Mouse (Mus musculus) heart, embryonic 13.5 days (tissue): ENCODE measurements at regions not wholly inside any gene's neighbourhood (a gene's known extent, or its start where the extent isn't known, plus 50 kb on each side); places are given as distances from the start of the nearest gene placed in this dataset.
"Not testable (repeated sequence)": the region's sequence is repeated elsewhere in the genome, so short reads cannot be mapped to it uniquely, and the experiment has no call there.

ENCODE experiments used
- ATAC-seq: fragments of 200-750 bp; cut with Nextera tagmentation; 2 replicates; pipeline ENCODE4 v1.8.0; 2017; ENCODE audit warnings: moderate TSS enrichment; ENCODE audit not compliant: insufficient number of reproducible peaks, low FRiP score, low TSS enrichment; ENCODE audit errors: extremely low read depth
- H3K27ac ChIP-seq: fragments of 300-500 bp; sonication (generic); replicated peaks from 2 replicates; pipeline ENCODE4 v1.5.1; 2015; ENCODE audit warnings: moderate library complexity, mild to moderate bottlenecking, inconsistent platforms
- H3K27me3 ChIP-seq: fragments of 300-500 bp; sonication (generic); replicated peaks from 2 replicates; pipeline ENCODE4 v1.6.1; 2015; ENCODE audit warnings: mild to moderate bottlenecking, inconsistent platforms
- H3K36me3 ChIP-seq: fragments of 300-500 bp; sonication (generic); 2 replicates; pipeline ENCODE4 v1.6.1; 2015; ENCODE audit warnings: mild to moderate bottlenecking, inconsistent platforms
- H3K4me1 ChIP-seq: fragments of 300-500 bp; sonication (generic); 2 replicates; pipeline ENCODE4 v1.6.1; 2015; ENCODE audit warnings: inconsistent platforms
- H3K4me2 ChIP-seq: fragments of 300-500 bp; sonication (generic); 2 replicates; pipeline ENCODE4 v1.6.1; 2015; ENCODE audit warnings: inconsistent platforms, mild to moderate bottlenecking, moderate library complexity
- H3K4me3 ChIP-seq: fragments of 300-500 bp; sonication (generic); 2 replicates; pipeline ENCODE4 v1.5.1; 2015; ENCODE audit warnings: moderate library complexity, mild to moderate bottlenecking, inconsistent platforms
- H3K9ac ChIP-seq: fragments of 300-500 bp; sonication (generic); 2 replicates; pipeline ENCODE4 v1.6.1; 2015; ENCODE audit warnings: inconsistent platforms, mild to moderate bottlenecking, moderate library complexity
- H3K9me3 ChIP-seq: fragments of 300-500 bp; sonication (generic); 2 replicates; pipeline ENCODE4 v1.6.1; 2016; ENCODE audit warnings: inconsistent platforms
- WGBS: fragments of 180-500 bp; shearing (Covaris S2); methylation state at CpG from one replicate; pipeline ENCODE4 v1.1.7; 2015; ENCODE audit warnings: mixed read lengths; 5-methylcytosine and 5-hydroxymethylcytosine counted together

DNA sequence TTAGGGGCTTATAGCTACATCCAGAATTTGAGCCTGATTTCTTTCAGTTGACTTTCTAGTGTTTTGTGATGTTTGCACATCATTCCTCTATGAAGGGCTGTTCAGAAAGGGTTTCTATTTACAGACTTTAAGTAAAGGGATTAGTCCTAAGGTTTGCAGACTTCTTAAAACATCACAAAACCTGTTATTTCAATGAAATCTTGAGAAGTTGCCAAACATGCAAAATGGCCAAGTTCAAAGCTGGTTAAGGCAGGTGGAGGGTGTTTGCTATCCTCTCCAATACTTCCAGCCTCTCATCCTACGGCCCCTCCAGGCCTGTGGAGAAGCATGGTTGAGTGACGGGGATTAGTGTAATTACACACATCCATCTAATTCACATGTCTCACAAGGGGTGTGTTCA is 136.6 kb downstream of the Phlda1 start:
- Histone ChIP-seq H3K9ac (no peak overlapping the region), H3K27me3 (no peaks in the 10 kb centered on the region), H3K4me2 (no peak overlapping the region), H3K4me1 (no peaks in the 10 kb centered on the region), H3K4me3 (no peak overlapping the region), H3K36me3 (no peaks in the 10 kb centered on the region), H3K9me3 (no peaks in the 10 kb centered on the region), H3K27ac (no peak overlapping the region)
- WGBS = 79% methylated on average over 2 of the region's 2 CpGs
- no peak for ATAC-seq

DNA sequence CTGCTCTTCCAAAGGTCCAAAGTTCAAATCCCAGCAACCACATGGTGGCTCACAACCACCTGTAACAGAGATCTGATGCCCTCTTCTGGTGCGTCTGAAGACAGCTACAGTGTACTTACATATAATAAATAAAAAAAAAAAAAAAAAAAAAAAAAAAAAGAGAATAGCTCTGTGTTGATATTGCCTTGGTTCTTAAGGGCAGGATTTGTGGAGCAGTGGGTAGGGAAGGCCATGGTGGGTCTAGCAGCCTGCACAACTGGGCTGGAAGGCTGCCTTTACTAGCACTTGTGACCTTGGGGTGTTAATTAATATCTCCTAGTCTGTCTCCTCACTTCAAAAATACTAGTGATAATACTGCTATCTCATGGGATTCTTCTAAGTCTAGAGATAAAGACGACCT is 147.7 kb downstream of the Phlda1 start:
- H3K27ac ChIP-seq, H3K4me3 ChIP-seq, ATAC-seq, H3K4me2 ChIP-seq, H3K27me3 ChIP-seq, H3K9me3 ChIP-seq, H3K9ac ChIP-seq, H3K4me1 ChIP-seq, H3K36me3 ChIP-seq: not testable (repeated sequence)
- WGBS = 29% methylated on average over 2 of the region's 2 CpGs

DNA sequence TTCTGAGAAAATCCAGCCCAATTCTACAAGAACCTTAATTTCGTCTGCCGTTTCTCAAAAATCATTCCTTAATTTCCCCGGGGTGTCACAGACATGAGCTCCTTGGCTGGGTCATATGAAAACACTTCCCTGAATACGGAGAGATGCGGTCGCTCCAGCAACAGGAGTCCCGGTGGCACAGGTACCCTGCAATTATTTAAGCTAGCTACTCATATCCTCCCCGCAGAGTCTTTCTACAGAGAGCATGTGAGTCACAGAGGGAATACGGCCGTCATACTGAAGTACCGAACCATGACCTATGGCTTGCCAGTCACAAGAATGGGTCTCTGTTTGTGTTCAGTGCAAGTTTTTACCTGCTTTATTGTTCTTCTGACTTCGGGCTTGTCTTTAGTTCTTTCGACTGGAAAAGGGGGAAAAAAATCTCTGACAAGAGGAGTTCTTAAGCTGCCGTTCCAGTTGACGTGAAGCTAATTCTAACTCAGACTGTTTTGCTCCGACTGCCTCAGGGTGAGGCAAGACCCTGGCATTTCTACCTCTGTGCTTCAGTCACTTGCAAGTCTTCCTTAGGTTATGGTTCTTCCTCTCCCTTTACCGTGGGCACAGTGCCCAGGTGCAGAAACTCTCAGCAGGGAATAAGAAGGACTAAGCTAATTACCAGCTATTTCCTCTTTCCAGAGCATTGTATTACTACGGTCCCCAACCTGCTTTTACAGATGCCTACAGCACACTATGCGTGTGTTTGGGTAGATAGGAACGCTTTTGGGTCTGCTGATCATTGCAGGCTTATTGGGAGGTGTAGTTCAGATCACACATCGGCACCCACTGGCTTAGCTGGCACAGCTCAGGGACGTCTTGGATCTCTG is 148.5 kb downstream of the Phlda1 start:
- Histone ChIP-seq H3K4me2 (no peak overlapping the region), H3K9ac (no peak overlapping the region), H3K4me3 (no peak overlapping the region), H3K9me3 (no peaks in the 10 kb centered on the region), H3K36me3 (no peaks in the 10 kb centered on the region), H3K27me3 (no peaks in the 10 kb centered on the region), H3K27ac (no peak overlapping the region), H3K4me1 (no peaks in the 10 kb centered on the region)
- WGBS = 79% methylated on average over 22 of the region's 22 CpGs
- ATAC-seq = no peak

DNA sequence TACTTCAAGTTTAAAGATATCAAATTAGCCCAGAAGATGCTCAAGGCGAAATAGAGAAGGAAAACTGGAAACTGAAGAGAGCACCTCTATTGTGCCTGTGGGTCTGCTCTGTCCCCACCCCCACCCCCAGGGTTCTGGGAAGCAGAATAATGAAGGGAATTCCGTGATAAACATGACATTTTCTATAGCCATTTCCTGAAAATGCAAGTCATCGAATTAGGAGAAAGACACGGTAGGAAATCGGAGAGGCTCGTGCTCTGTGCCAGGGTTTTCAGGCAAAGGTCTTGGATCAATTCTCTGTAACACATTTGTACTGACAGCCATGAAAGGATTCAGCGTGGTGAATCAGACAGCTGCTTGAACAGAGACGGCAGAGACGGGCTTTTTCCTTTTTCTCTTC is 152.7 kb downstream of the Phlda1 start:
- Histone ChIP-seq H3K9ac (no peak overlapping the region), H3K27ac (no peak overlapping the region), H3K4me3 (no peak overlapping the region), H3K27me3 (no peaks in the 10 kb centered on the region), H3K36me3 (no peaks in the 10 kb centered on the region), H3K9me3 (no peaks in the 10 kb centered on the region), H3K4me2 (no peak overlapping the region), H3K4me1 (no peaks in the 10 kb centered on the region)
- 59% methylated on average over 9 of the region's 9 CpGs for WGBS
- no peak for ATAC-seq

GRCm38 (mm10) chr10:111662665-111663064 is 156.6 kb downstream of the Phlda1 start:
- H3K9me3 ChIP-seq = no peaks in the 10 kb centered on the region
- no peak overlapping the region for H3K4me3 ChIP-seq
- no peak overlapping the region for H3K4me2 ChIP-seq
- no peak for ATAC-seq
- WGBS = 67% methylated on average over 1 of the region's 1 CpGs
- H3K9ac ChIP-seq = no peak overlapping the region
- no peak overlapping the region for H3K27ac ChIP-seq
- no peaks in the 10 kb centered on the region for H3K36me3 ChIP-seq
- no peaks in the 10 kb centered on the region for H3K27me3 ChIP-seq
- H3K4me1 ChIP-seq = peaks cover 8% of the 10 kb centered on the region

- ATAC-seq = no peak
- Histone ChIP-seq H3K27ac (no peak overlapping the region), H3K9me3 (no peaks in the 10 kb centered on the region), H3K9ac (no peak overlapping the region), H3K4me1 (peaks cover 26% of the 10 kb centered on the region), H3K4me2 (no peak overlapping the region), H3K4me3 (no peak overlapping the region), H3K27me3 (no peaks in the 10 kb centered on the region), H3K36me3 (no peaks in the 10 kb centered on the region)
- 81% methylated on average over 14 of the region's 14 CpGs for WGBS
Measured at GRCm38 (mm10) chr10:111665834-111666233, 159.7 kb downstream of the Phlda1 start.

- H3K4me1 ChIP-seq = peaks cover 26% of the 10 kb centered on the region
- no peaks in the 10 kb centered on the region for H3K9me3 ChIP-seq
- no peak for ATAC-seq
- WGBS = 41% methylated on average over 13 of the region's 13 CpGs
- no peaks in the 10 kb centered on the region for H3K36me3 ChIP-seq
- H3K27me3 ChIP-seq = no peaks in the 10 kb centered on the region
- H3K9ac ChIP-seq = 0 out of 2 replicates have a peak overlapping the region, but pooled peaks have one; percentile 38
- H3K27ac ChIP-seq = no peak overlapping the region
- no peak overlapping the region for H3K4me3 ChIP-seq
- H3K4me2 ChIP-seq = peak overlapping the region; percentile 34
Measured at GRCm38 (mm10) chr10:111666963-111667362, 160.9 kb downstream of the Phlda1 start.

- Histone ChIP-seq H3K4me3 (no peak overlapping the region), H3K4me2 (no peak overlapping the region), H3K36me3 (no peaks in the 10 kb centered on the region), H3K4me1 (peaks cover 40% of the 10 kb centered on the region), H3K9me3 (no peaks in the 10 kb centered on the region), H3K27me3 (no peaks in the 10 kb centered on the region), H3K27ac (no peak overlapping the region), H3K9ac (no peak overlapping the region)
- WGBS = 67% methylated on average over 1 of the region's 1 CpGs
- no peak for ATAC-seq
Measured at GRCm38 (mm10) chr10:111668639-111669038, 162.6 kb downstream of the Phlda1 start.

GRCm38 (mm10) chr10:111669658-111670057 is 163.6 kb downstream of the Phlda1 start:
- no peak overlapping the region for H3K4me2 ChIP-seq
- H3K9me3 ChIP-seq = no peaks in the 10 kb centered on the region
- no peaks in the 10 kb centered on the region for H3K36me3 ChIP-seq
- H3K27me3 ChIP-seq = no peaks in the 10 kb centered on the region
- 56% methylated on average over 6 of the region's 6 CpGs for WGBS
- no peak overlapping the region for H3K4me3 ChIP-seq
- no peak overlapping the region for H3K9ac ChIP-seq
- H3K27ac ChIP-seq = no peak overlapping the region
- no peak for ATAC-seq
- peaks cover 48% of the 10 kb centered on the region for H3K4me1 ChIP-seq

GRCm38 (mm10) chr10:111670666-111671065 is 164.6 kb downstream of the Phlda1 start:
- no peak overlapping the region for H3K4me3 ChIP-seq
- no peak overlapping the region for H3K4me2 ChIP-seq
- peaks cover 52% of the 10 kb centered on the region for H3K4me1 ChIP-seq
- H3K36me3 ChIP-seq = no peaks in the 10 kb centered on the region
- no peaks in the 10 kb centered on the region for H3K27me3 ChIP-seq
- H3K27ac ChIP-seq = peak overlapping the region; percentile 59
- 70% methylated on average over 14 of the region's 14 CpGs for WGBS
- H3K9ac ChIP-seq = no peak overlapping the region
- H3K9me3 ChIP-seq = no peaks in the 10 kb centered on the region
- no peak for ATAC-seq

- no peak overlapping the region for H3K4me3 ChIP-seq
- 26% methylated on average over 12 of the region's 12 CpGs for WGBS
- no peak for ATAC-seq
- H3K9ac ChIP-seq = no peak overlapping the region
- no peaks in the 10 kb centered on the region for H3K36me3 ChIP-seq
- peaks cover 58% of the 10 kb centered on the region for H3K4me1 ChIP-seq
- H3K9me3 ChIP-seq = no peaks in the 10 kb centered on the region
- no peaks in the 10 kb centered on the region for H3K27me3 ChIP-seq
- H3K4me2 ChIP-seq = peak overlapping the region; percentile 7; the same call in 1 of the 2 replicates
- peak overlapping the region; percentile 34; the same call in 1 of the 2 replicates for H3K27ac ChIP-seq
Measured at GRCm38 (mm10) chr10:111672454-111673316, 166.6 kb downstream of the Phlda1 start.
